13 mouse cellular contexts compared by ENCODE assay signal in genomic region chr11:97442891-97443675, GRCm38 (mm10). TPM values are rescaled to one million over a fixed set of nuclear protein-coding genes. Genes with fewer than 3 reads are reported as not detected.
A peak's percentile ranks its signal among the peaks of the same experiment; 100 is the strongest.
DNase-seq lines count a peak whose midpoint lies in the region; ATAC-seq and TF ChIP-seq lines count a peak whose summit lies in the region.
"Had no signal": no experiment of that assay in that cellular context is flagged by ENCODE, and none has a peak within 500 bp of the region (broad histone marks: within the 10 kb centered on the region; RNA-seq: fewer than 3 reads in every experiment).

No protein-coding gene starts in this region.

- TF ChIP-seq POLR2A in bone marrow, adult 2 months (IDR thresholded peaks at IDR 0.05; ENCODE audit: borderline replicate concordance, control insufficient read depth, low read depth, low read length) = no peak

- H3K9ac ChIP-seq in intestine, embryonic 14.5 days (ENCODE audit: low read length) = no peak overlapping the region
- H3K9ac ChIP-seq in intestine, postnatal 0 days (ENCODE audit: low read depth, low read length) = no peak overlapping the region
- H3K9ac ChIP-seq in embryonic facial prominence, embryonic 12.5 days = no peak overlapping the region
- peak overlapping the region; percentile 96 for H3K9ac ChIP-seq in liver, embryonic 15.5 days
- no peak overlapping the region for H3K9ac ChIP-seq in hindbrain, embryonic 12.5 days
- H3K9ac ChIP-seq: neural tube, embryonic 15.5 days had no signal

- 86% methylated on average over 11 of the region's 11 CpGs for WGBS in intestine, embryonic 14.5 days
- WGBS in intestine, postnatal 0 days = 84% methylated on average over 11 of the region's 11 CpGs
- 69% methylated on average over 11 of the region's 11 CpGs for WGBS in bone marrow, adult 2 months
- WGBS in embryonic facial prominence, embryonic 12.5 days = 84% methylated on average over 11 of the region's 11 CpGs
- WGBS in liver, embryonic 15.5 days (ENCODE audit: insufficient replicate concordance) = 41% methylated on average over 11 of the region's 11 CpGs
- WGBS in hindbrain, embryonic 12.5 days = 86% methylated on average over 11 of the region's 11 CpGs

- peaks cover 42% of the 10 kb centered on the region for H3K4me1 ChIP-seq in intestine, embryonic 14.5 days (replicated peaks; ENCODE audit: control insufficient read depth, insufficient read depth, low read length)
- H3K4me1 ChIP-seq in intestine, postnatal 0 days (replicated peaks; ENCODE audit: control insufficient read depth, insufficient read depth, low read length) = peaks cover 8% of the 10 kb centered on the region; the same call in 1 of the 2 replicates
- H3K4me1 ChIP-seq in bone marrow, adult 2 months (ENCODE audit: control insufficient read depth, insufficient read depth, low read length) = peaks cover 11% of the 10 kb centered on the region
- H3K4me1 ChIP-seq in embryonic facial prominence, embryonic 12.5 days = peaks cover 52% of the 10 kb centered on the region
- peaks cover 100% of the 10 kb centered on the region for H3K4me1 ChIP-seq in liver, embryonic 15.5 days (replicated peaks)
- H3K4me1 ChIP-seq in hindbrain, embryonic 12.5 days = peaks cover 30% of the 10 kb centered on the region

- peak overlapping the region; percentile 61 for H3K4me2 ChIP-seq in intestine, embryonic 14.5 days (ENCODE audit: low read length)
- H3K4me2 ChIP-seq in intestine, postnatal 0 days (replicated peaks; ENCODE audit: low read depth) = no peak overlapping the region
- H3K4me2 ChIP-seq in embryonic facial prominence, embryonic 12.5 days (replicated peaks) = peak overlapping the region; percentile 89; the same call in 1 of the 2 replicates
- peak overlapping the region; percentile 90 for H3K4me2 ChIP-seq in liver, embryonic 15.5 days
- no peak overlapping the region for H3K4me2 ChIP-seq in hindbrain, embryonic 12.5 days (replicated peaks)

- H3K27ac ChIP-seq in intestine, embryonic 14.5 days (ENCODE audit: low read depth) = no peak overlapping the region
- H3K27ac ChIP-seq in intestine, postnatal 0 days (ENCODE audit: low read depth, low read length) = no peak overlapping the region
- peak overlapping the region; percentile 88 for H3K27ac ChIP-seq in bone marrow, adult 2 months (ENCODE audit: control insufficient read depth, insufficient read depth, low read depth, low read length, poor library complexity)
- 0 out of 2 replicates have a peak overlapping the region, but pooled peaks have one; percentile 0 for H3K27ac ChIP-seq in embryonic facial prominence, embryonic 12.5 days
- peak overlapping the region; percentile 98 for H3K27ac ChIP-seq in liver, embryonic 15.5 days (replicated peaks)
- no peak overlapping the region for H3K27ac ChIP-seq in hindbrain, embryonic 12.5 days
- H3K27ac ChIP-seq: neural tube, embryonic 15.5 days had no signal

- no peak for DNase-seq in intestine, embryonic 14.5 days (ENCODE audit: low spot score)
- no peak for DNase-seq in adrenal gland, adult 18-20 months (ENCODE audit: low spot score in 2 of 2)
- DNase-seq: embryo, embryonic 11 days; kidney, postnatal 4 days; lung, postnatal 4 days had no signal

- peaks cover 34% of the 10 kb centered on the region for H3K36me3 ChIP-seq in intestine, embryonic 14.5 days (ENCODE audit: control insufficient read depth, insufficient read depth, low read length)
- H3K36me3 ChIP-seq in intestine, postnatal 0 days (ENCODE audit: control insufficient read depth, insufficient read depth) = peaks cover 20% of the 10 kb centered on the region; the same call in 1 of the 2 replicates
- H3K36me3 ChIP-seq in embryonic facial prominence, embryonic 12.5 days = peaks cover 40% of the 10 kb centered on the region
- H3K36me3 ChIP-seq in liver, embryonic 15.5 days (replicated peaks) = peaks cover 47% of the 10 kb centered on the region
- peaks cover 5% of the 10 kb centered on the region; the same call in 1 of the 2 replicates for H3K36me3 ChIP-seq in hindbrain, embryonic 12.5 days

- no peak overlapping the region for H3K4me3 ChIP-seq in intestine, embryonic 14.5 days (ENCODE audit: low read depth, low read length)
- no peak overlapping the region for H3K4me3 ChIP-seq in intestine, postnatal 0 days (ENCODE audit: low read depth, low read length)
- H3K4me3 ChIP-seq in bone marrow, adult 2 months (replicated peaks; ENCODE audit: control insufficient read depth, low read depth, low read length) = peak overlapping the region; percentile 60
- H3K4me3 ChIP-seq in embryonic facial prominence, embryonic 12.5 days = no peak overlapping the region
- peak overlapping the region; percentile 84 for H3K4me3 ChIP-seq in liver, embryonic 15.5 days (replicated peaks)
- H3K4me3 ChIP-seq in hindbrain, embryonic 12.5 days = no peak overlapping the region
- H3K4me3 ChIP-seq: neural tube, embryonic 15.5 days had no signal

- no peaks in the 10 kb centered on the region for H3K9me3 ChIP-seq in intestine, embryonic 14.5 days (ENCODE audit: control insufficient read depth, low read length)
- H3K9me3 ChIP-seq in intestine, postnatal 0 days (ENCODE audit: control insufficient read depth) = no peaks in the 10 kb centered on the region
- H3K9me3 ChIP-seq in embryonic facial prominence, embryonic 12.5 days = no peaks in the 10 kb centered on the region
- H3K9me3 ChIP-seq in liver, embryonic 15.5 days (replicated peaks) = no peaks in the 10 kb centered on the region
- H3K9me3 ChIP-seq in hindbrain, embryonic 12.5 days (replicated peaks) = no peaks in the 10 kb centered on the region
- H3K9me3 ChIP-seq: neural tube, embryonic 15.5 days had no signal

- TF ChIP-seq CTCF in intestine, postnatal 0 days (IDR thresholded peaks at IDR 0.05; ENCODE audit: low read depth) = no peak
- TF ChIP-seq CTCF in bone marrow, adult 2 months (IDR thresholded peaks at IDR 0.05; ENCODE audit: control insufficient read depth, insufficient read depth, low read length) = no peak

- no peaks in the 10 kb centered on the region for H3K27me3 ChIP-seq in intestine, embryonic 14.5 days (replicated peaks; ENCODE audit: control insufficient read depth, insufficient read depth, low read length)
- H3K27me3 ChIP-seq in intestine, postnatal 0 days (replicated peaks; ENCODE audit: control insufficient read depth, insufficient read depth, low read length) = no peaks in the 10 kb centered on the region
- peaks cover 8% of the 10 kb centered on the region; the same call in 1 of the 2 replicates for H3K27me3 ChIP-seq in embryonic facial prominence, embryonic 12.5 days
- H3K27me3 ChIP-seq in liver, embryonic 15.5 days = no peaks in the 10 kb centered on the region
- peaks cover 43% of the 10 kb centered on the region for H3K27me3 ChIP-seq in hindbrain, embryonic 12.5 days

- ATAC-seq in intestine, embryonic 14.5 days (replicated peaks; ENCODE audit: low FRiP score, low TSS enrichment, low read depth) = no peak
- ATAC-seq in intestine, postnatal 0 days = no peak
- ATAC-seq in embryonic facial prominence, embryonic 12.5 days (ENCODE audit: insufficient number of reproducible peaks, insufficient read depth, low FRiP score, low TSS enrichment) = no peak
- ATAC-seq in liver, embryonic 15.5 days (ENCODE audit: insufficient read depth) = peak; percentile 24
- ATAC-seq in hindbrain, embryonic 12.5 days (ENCODE audit: low FRiP score) = no peak

RNA-seq across cellular contexts. Expression of gene Arhgap23, which starts 27.8 kb away (rescaled TPM):
- 5.0 and 5.1 TPM in 2 replicates for polyA plus RNA-seq in intestine, embryonic 14.5 days (2014; fragmentation: Nextera tagmentation; extraction: Ambion mirVana)
- polyA plus RNA-seq in intestine, postnatal 0 days (2015; fragmentation: Nextera tagmentation; extraction: Ambion mirVana) = 3.5 and 4.6 TPM in 2 replicates
- polyA plus RNA-seq in bone marrow, adult 2 months (2011; ENCODE audit: insufficient read depth, insufficient read length, low replicate concordance, missing spikeins) = 32.9 and 39.9 TPM in 2 replicates
- polyA plus RNA-seq in embryonic facial prominence, embryonic 12.5 days (2016; fragmentation: Nextera tagmentation; extraction: Ambion mirVana) = 8.5 and 10.1 TPM in 2 replicates
- polyA plus RNA-seq in liver, embryonic 15.5 days (2015; fragmentation: Nextera tagmentation; extraction: Ambion mirVana) = 6.6 and 9.4 TPM in 2 replicates
- total RNA-seq in adrenal gland, adult 18-20 months (2021) = 10 to 100 TPM; 22.1 to 25.4 TPM
- 9.3 and 10.0 TPM in 2 replicates for polyA plus RNA-seq in hindbrain, embryonic 12.5 days (2016; fragmentation: Nextera tagmentation; extraction: Ambion mirVana)

RNA-seq across cellular contexts. Expression of gene 4933428G20Rik, which starts 57.1 kb away (rescaled TPM):
- polyA plus RNA-seq in intestine, embryonic 14.5 days (2014; fragmentation: Nextera tagmentation; extraction: Ambion mirVana) = 0.12 TPM in 2 replicates
- polyA plus RNA-seq in intestine, postnatal 0 days (2015; fragmentation: Nextera tagmentation; extraction: Ambion mirVana) = 0.10 and 0.21 TPM in 2 replicates
- polyA plus RNA-seq in bone marrow, adult 2 months (2011; ENCODE audit: insufficient read depth, insufficient read length, low replicate concordance, missing spikeins) = not detected in 2 replicates
- 1.1 and 1.4 TPM in 2 replicates for polyA plus RNA-seq in embryonic facial prominence, embryonic 12.5 days (2016; fragmentation: Nextera tagmentation; extraction: Ambion mirVana)
- 0.39 and 0.61 TPM in 2 replicates for polyA plus RNA-seq in liver, embryonic 15.5 days (2015; fragmentation: Nextera tagmentation; extraction: Ambion mirVana)
- under 1 TPM; 0.19 to 0.20 TPM for total RNA-seq in adrenal gland, adult 18-20 months (2021)
- 0.85 and 0.94 TPM in 2 replicates for polyA plus RNA-seq in hindbrain, embryonic 12.5 days (2016; fragmentation: Nextera tagmentation; extraction: Ambion mirVana)
- total RNA-seq: gastrocnemius, adult 8-10 months had no signal
- polyA plus RNA-seq: urinary bladder, adult 2 months had no signal

Comparison
In these comparisons a context has a peak if more than half of its experiments do, and no peak if none do; other contexts are left out.
1. H3K4me2 ChIP-seq: peak in intestine, embryonic 14.5 days (single experiment), embryonic facial prominence, embryonic 12.5 days (single experiment) and liver, embryonic 15.5 days (single experiment); none in intestine, postnatal 0 days (single experiment) and hindbrain, embryonic 12.5 days (single experiment).
2. H3K27ac ChIP-seq: peak in bone marrow, adult 2 months (single experiment), embryonic facial prominence, embryonic 12.5 days (single experiment) and liver, embryonic 15.5 days (single experiment); none in intestine, embryonic 14.5 days (single experiment), intestine, postnatal 0 days (single experiment) and hindbrain, embryonic 12.5 days (single experiment).
3. H3K4me3 ChIP-seq: peak in bone marrow, adult 2 months (single experiment) and liver, embryonic 15.5 days (single experiment); none in intestine, embryonic 14.5 days (single experiment), intestine, postnatal 0 days (single experiment), embryonic facial prominence, embryonic 12.5 days (single experiment) and hindbrain, embryonic 12.5 days (single experiment).